Mouse (Mus musculus) C2C12 (cell line): ENCODE data around the gene Mme. TPM values are rescaled to one million over a fixed set of nuclear protein-coding genes. Genes with fewer than 3 reads are reported as not detected.

Source experiments
- H3K27me3 ChIP-seq: one replicate; pipeline ENCODE4 v1.6.1; 2011; ENCODE audit not compliant: control insufficient read depth, insufficient read depth, insufficient read length
- H3K36me3 ChIP-seq: one replicate; pipeline ENCODE4 v1.6.1; 2011; ENCODE audit not compliant: control insufficient read depth, insufficient read depth
- H3K4me3 ChIP-seq: one replicate; pipeline ENCODE4 v1.5.1; 2011; ENCODE audit warnings: mild to moderate bottlenecking, control low read depth; ENCODE audit not compliant: poor library complexity, insufficient read depth, severe bottlenecking
- H3K79me2 ChIP-seq: one replicate; pipeline ENCODE4 v1.6.1; 2011; ENCODE audit not compliant: control insufficient read depth, insufficient read depth
- H3K79me3 ChIP-seq: one replicate; pipeline ENCODE4 v1.6.1; 2011; ENCODE audit warnings: low read depth, control low read depth
- H3ac ChIP-seq: one replicate; pipeline ENCODE3; 2011; ENCODE audit warnings: low read depth; ENCODE audit not compliant: control insufficient read depth, insufficient read length
- CEBPB ChIP-seq: IDR thresholded peaks from one replicate; pipeline ENCODE4 v1.6.1; 2011; ENCODE audit warnings: low read depth, mild to moderate bottlenecking, control low read depth, moderate library complexity
- CTCF ChIP-seq: IDR thresholded peaks from one replicate; pipeline ENCODE4 v1.5.1; 2011; ENCODE audit not compliant: control insufficient read depth, insufficient read depth, insufficient read length
- FOSL1 ChIP-seq: IDR thresholded peaks from one replicate; pipeline ENCODE4 v1.8.0; 2011; ENCODE audit warnings: mild to moderate bottlenecking, low read length; ENCODE audit not compliant: poor library complexity, insufficient read depth, severe bottlenecking
- MAX ChIP-seq: IDR thresholded peaks from one replicate; pipeline ENCODE4 v1.6.1; 2011; ENCODE audit warnings: mild to moderate bottlenecking, control low read depth
- MYOD1 ChIP-seq: IDR thresholded peaks from one replicate; pipeline ENCODE4 v1.6.1; 2011; ENCODE audit warnings: low read depth; ENCODE audit not compliant: control insufficient read depth, insufficient read length
- MYOG ChIP-seq: IDR thresholded peaks from one replicate; pipeline ENCODE4 v1.6.1; 2011; ENCODE audit not compliant: control insufficient read depth, insufficient read length; ENCODE audit errors: extremely low read depth
- USF1 ChIP-seq: IDR thresholded peaks from one replicate; pipeline ENCODE4 v1.6.1; 2011; ENCODE audit warnings: low read depth, mild to moderate bottlenecking, control low read depth, moderate library complexity
- polyA plus RNA-seq: library from polyadenylated mRNA; unstranded; fragments of >200 nt; fragmentation: generic; extraction: Trizol; gene quantifications from one replicate; pipeline ENCODE4 v1.2.1, GENCODE M21; 2012; ENCODE audit warnings: missing spikeins

Mme gene
- polyA plus RNA-seq, 1 experiment: not detected

GRCm38 (mm10) chr3:63340546-63340945 lies 99.2 kb downstream of the Mme start:
- H3K4me3 ChIP-seq: no peak overlapping the region
- no peaks in the 10 kb centered on the region for H3K79me3 ChIP-seq
- TF ChIP-seq MAX (no peak), CEBPB (no peak), CTCF (no peak), USF1 (no peak), MYOG (no peak), MYOD1 (no peak), FOSL1 (no peak)
- no peaks in the 10 kb centered on the region for H3K36me3 ChIP-seq
- no peaks in the 10 kb centered on the region for H3K27me3 ChIP-seq
- H3ac ChIP-seq: no peak overlapping the region
- H3K79me2 ChIP-seq: no peaks in the 10 kb centered on the region

GRCm38 (mm10) chr3:63341481-63341880 lies 100.1 kb downstream of the Mme start:
- H3K27me3 ChIP-seq: no peaks in the 10 kb centered on the region
- no peak overlapping the region for H3ac ChIP-seq
- H3K79me3 ChIP-seq: no peaks in the 10 kb centered on the region
- no peaks in the 10 kb centered on the region for H3K36me3 ChIP-seq
- no peak overlapping the region for H3K4me3 ChIP-seq
- no peaks in the 10 kb centered on the region for H3K79me2 ChIP-seq
- TF ChIP-seq FOSL1: no peak
- TF ChIP-seq USF1: no peak
- no peak for TF ChIP-seq MYOD1
- no peak for TF ChIP-seq MAX
- TF ChIP-seq CEBPB: no peak
- no peak for TF ChIP-seq CTCF
- TF ChIP-seq MYOG: no peak

- H3K4me3 ChIP-seq: no peak overlapping the region
- no peak for TF ChIP-seq MYOG
- TF ChIP-seq MAX: no peak
- no peak for TF ChIP-seq MYOD1
- TF ChIP-seq CTCF: no peak
- no peak for TF ChIP-seq CEBPB
- no peak for TF ChIP-seq FOSL1
- TF ChIP-seq USF1: no peak
- no peaks in the 10 kb centered on the region for H3K27me3 ChIP-seq
- no peaks in the 10 kb centered on the region for H3K36me3 ChIP-seq
- H3K79me3 ChIP-seq: no peaks in the 10 kb centered on the region
- no peak overlapping the region for H3ac ChIP-seq
- no peaks in the 10 kb centered on the region for H3K79me2 ChIP-seq
These were observed 103.7 kb downstream of the Mme start for GRCm38 (mm10) chr3:63344998-63345397.

- TF ChIP-seq CTCF: no peak
- no peak for TF ChIP-seq MYOG
- TF ChIP-seq MYOD1: no peak
- no peak for TF ChIP-seq FOSL1
- TF ChIP-seq USF1: no peak
- TF ChIP-seq MAX: no peak
- no peak for TF ChIP-seq CEBPB
- H3K79me2 ChIP-seq: no peaks in the 10 kb centered on the region
- H3K4me3 ChIP-seq: no peak overlapping the region
- H3K79me3 ChIP-seq: no peaks in the 10 kb centered on the region
- no peak overlapping the region for H3ac ChIP-seq
- no peaks in the 10 kb centered on the region for H3K36me3 ChIP-seq
- no peaks in the 10 kb centered on the region for H3K27me3 ChIP-seq
These were observed 107.6 kb downstream of the Mme start for GRCm38 (mm10) chr3:63348893-63349426.

- no peaks in the 10 kb centered on the region for H3K79me3 ChIP-seq
- no peaks in the 10 kb centered on the region for H3K79me2 ChIP-seq
- H3ac ChIP-seq: no peak overlapping the region
- H3K36me3 ChIP-seq: no peaks in the 10 kb centered on the region
- no peak overlapping the region for H3K4me3 ChIP-seq
- no peak for TF ChIP-seq USF1
- TF ChIP-seq CTCF: no peak
- no peak for TF ChIP-seq MAX
- no peak for TF ChIP-seq CEBPB
- no peak for TF ChIP-seq FOSL1
- H3K27me3 ChIP-seq: no peaks in the 10 kb centered on the region
These were observed 108.9 kb downstream of the Mme start for GRCm38 (mm10) chr3:63350242-63350641.

- Histone ChIP-seq H3K36me3 (no peaks in the 10 kb centered on the region), H3ac (no peak overlapping the region), H3K4me3 (no peak overlapping the region), H3K79me2 (no peaks in the 10 kb centered on the region), H3K79me3 (no peaks in the 10 kb centered on the region), H3K27me3 (no peaks in the 10 kb centered on the region)
- no peak for TF ChIP-seq CEBPB
- TF ChIP-seq USF1: no peak
- no peak for TF ChIP-seq CTCF
- TF ChIP-seq MYOG: no peak
- no peak for TF ChIP-seq MYOD1
- TF ChIP-seq MAX: no peak
- no peak for TF ChIP-seq FOSL1
These were observed 109.4 kb downstream of the Mme start for GRCm38 (mm10) chr3:63350704-63351103.
